Mouse (Mus musculus) heart, embryonic 13.5 days (tissue): ENCODE results near the gene Maats1. TPM values are rescaled to one million over a fixed set of nuclear protein-coding genes. Genes with fewer than 3 reads are reported as not detected.

Source experiments
- ATAC-seq: fragments of 200-750 bp; cut with Nextera tagmentation; 2 replicates; pipeline ENCODE4 v1.8.0; 2017; ENCODE audit warnings: moderate TSS enrichment; ENCODE audit not compliant: insufficient number of reproducible peaks, low FRiP score, low TSS enrichment; ENCODE audit errors: extremely low read depth
- H3K27ac ChIP-seq: fragments of 300-500 bp; sonication (generic); replicated peaks from 2 replicates; pipeline ENCODE4 v1.5.1; 2015; ENCODE audit warnings: moderate library complexity, mild to moderate bottlenecking, inconsistent platforms
- H3K27me3 ChIP-seq: fragments of 300-500 bp; sonication (generic); replicated peaks from 2 replicates; pipeline ENCODE4 v1.6.1; 2015; ENCODE audit warnings: mild to moderate bottlenecking, inconsistent platforms
- H3K36me3 ChIP-seq: fragments of 300-500 bp; sonication (generic); 2 replicates; pipeline ENCODE4 v1.6.1; 2015; ENCODE audit warnings: mild to moderate bottlenecking, inconsistent platforms
- H3K4me1 ChIP-seq: fragments of 300-500 bp; sonication (generic); 2 replicates; pipeline ENCODE4 v1.6.1; 2015; ENCODE audit warnings: inconsistent platforms
- H3K4me2 ChIP-seq: fragments of 300-500 bp; sonication (generic); 2 replicates; pipeline ENCODE4 v1.6.1; 2015; ENCODE audit warnings: inconsistent platforms, mild to moderate bottlenecking, moderate library complexity
- H3K4me3 ChIP-seq: fragments of 300-500 bp; sonication (generic); 2 replicates; pipeline ENCODE4 v1.5.1; 2015; ENCODE audit warnings: moderate library complexity, mild to moderate bottlenecking, inconsistent platforms
- H3K9ac ChIP-seq: fragments of 300-500 bp; sonication (generic); 2 replicates; pipeline ENCODE4 v1.6.1; 2015; ENCODE audit warnings: inconsistent platforms, mild to moderate bottlenecking, moderate library complexity
- H3K9me3 ChIP-seq: fragments of 300-500 bp; sonication (generic); 2 replicates; pipeline ENCODE4 v1.6.1; 2016; ENCODE audit warnings: inconsistent platforms
- WGBS: fragments of 180-500 bp; shearing (Covaris S2); methylation state at CpG from one replicate; pipeline ENCODE4 v1.1.7; 2015; ENCODE audit warnings: mixed read lengths; 5-methylcytosine and 5-hydroxymethylcytosine counted together
- polyA plus RNA-seq: library from polyadenylated mRNA; unstranded; fragments of >200 nt; fragmentation: Nextera tagmentation; extraction: Ambion mirVana; gene quantifications from 2 replicates; pipeline ENCODE4 v1.2.1, GENCODE M21; 2015

Maats1 gene
- polyA plus RNA-seq, 1 experiment from 2014 or later = 0.16 TPM

- no peak for ATAC-seq
- WGBS = 70% methylated on average over 4 of the region's 4 CpGs
- Histone ChIP-seq H3K9ac (peak overlapping the region; percentile 69), H3K4me3 (peak overlapping the region; percentile 3; the same call in 1 of the 2 replicates), H3K9me3 (no peaks in the 10 kb centered on the region), H3K27ac (peak overlapping the region; percentile 60), H3K36me3 (peaks cover 75% of the 10 kb centered on the region), H3K27me3 (no peaks in the 10 kb centered on the region), H3K4me1 (peaks cover 69% of the 10 kb centered on the region), H3K4me2 (peak overlapping the region; percentile 59)
Observed at GRCm38 (mm10) chr16:38369992-38370484, 28.1 kb upstream of the Maats1 start.

- Histone ChIP-seq H3K9ac (peak overlapping the region; percentile 69), H3K27me3 (no peaks in the 10 kb centered on the region), H3K9me3 (no peaks in the 10 kb centered on the region), H3K27ac (peak overlapping the region; percentile 63), H3K4me3 (peak overlapping the region; percentile 30; the same call in 1 of the 2 replicates), H3K4me2 (peak overlapping the region; percentile 59), H3K4me1 (peaks cover 63% of the 10 kb centered on the region), H3K36me3 (peaks cover 69% of the 10 kb centered on the region)
- ATAC-seq = no peak
- 80% methylated on average over 8 of the region's 8 CpGs for WGBS
Observed at GRCm38 (mm10) chr16:38369431-38369830, 27.5 kb upstream of the Maats1 start.

GRCm38 (mm10) chr16:38369000-38369399 lies 27.1 kb upstream of the Maats1 start:
- peak overlapping the region; percentile 63 for H3K27ac ChIP-seq
- peaks cover 59% of the 10 kb centered on the region for H3K4me1 ChIP-seq
- H3K4me3 ChIP-seq = peak overlapping the region; percentile 30
- H3K36me3 ChIP-seq = peaks cover 65% of the 10 kb centered on the region
- no peaks in the 10 kb centered on the region for H3K27me3 ChIP-seq
- ATAC-seq = no peak
- 71% methylated on average over 7 of the region's 7 CpGs for WGBS
- H3K4me2 ChIP-seq = peak overlapping the region; percentile 59
- H3K9ac ChIP-seq = peak overlapping the region; percentile 69
- no peaks in the 10 kb centered on the region for H3K9me3 ChIP-seq

- peak overlapping the region; percentile 59 for H3K4me2 ChIP-seq
- peak overlapping the region; percentile 30 for H3K4me3 ChIP-seq
- H3K4me1 ChIP-seq = peaks cover 58% of the 10 kb centered on the region
- H3K9ac ChIP-seq = peak overlapping the region; percentile 69
- peaks cover 58% of the 10 kb centered on the region for H3K36me3 ChIP-seq
- no peak for ATAC-seq
- H3K27ac ChIP-seq = 0 out of 2 replicates have a peak overlapping the region, but pooled peaks have one; percentile 63
- H3K27me3 ChIP-seq = no peaks in the 10 kb centered on the region
- 27% methylated on average over 10 of the region's 10 CpGs for WGBS
- H3K9me3 ChIP-seq = no peaks in the 10 kb centered on the region
Observed at GRCm38 (mm10) chr16:38368336-38368735, 26.4 kb upstream of the Maats1 start.

DNA sequence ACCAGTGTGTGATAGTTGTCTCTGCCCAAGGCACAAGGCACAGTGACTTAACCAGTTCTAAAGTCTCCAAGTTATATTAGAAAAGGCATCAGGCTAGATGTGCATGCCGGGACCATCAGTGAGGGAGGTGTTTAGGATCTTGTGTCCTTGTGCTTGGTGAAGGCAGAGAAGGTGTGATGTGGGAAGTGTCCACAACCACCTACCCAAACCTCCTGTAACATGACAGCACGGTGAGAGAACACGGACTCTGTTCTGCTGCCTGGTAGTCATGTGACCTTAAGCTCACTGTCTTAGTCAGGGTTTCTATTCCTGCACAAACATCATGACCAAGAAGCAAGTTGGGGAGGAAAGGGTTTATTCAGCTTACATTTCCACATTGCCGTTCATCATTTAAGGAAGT lies 24.3 kb upstream of the Maats1 start:
- H3K9me3 ChIP-seq = no peaks in the 10 kb centered on the region
- peak overlapping the region; percentile 100 for H3K27ac ChIP-seq
- peaks cover 39% of the 10 kb centered on the region for H3K36me3 ChIP-seq
- H3K9ac ChIP-seq = peak overlapping the region; percentile 98
- H3K4me2 ChIP-seq = peak overlapping the region; percentile 73
- H3K4me1 ChIP-seq = peaks cover 58% of the 10 kb centered on the region
- WGBS = 40% methylated on average over 4 of the region's 4 CpGs
- H3K4me3 ChIP-seq = peak overlapping the region; percentile 70
- no peak for ATAC-seq
- no peaks in the 10 kb centered on the region for H3K27me3 ChIP-seq

GRCm38 (mm10) chr16:38365390-38365789 lies 23.4 kb upstream of the Maats1 start:
- Histone ChIP-seq H3K9ac (peak overlapping the region; percentile 98), H3K4me3 (peak overlapping the region; percentile 70), H3K27ac (peak overlapping the region; percentile 100), H3K36me3 (peaks cover 31% of the 10 kb centered on the region), H3K27me3 (no peaks in the 10 kb centered on the region), H3K4me2 (peak overlapping the region; percentile 73), H3K4me1 (peaks cover 58% of the 10 kb centered on the region), H3K9me3 (no peaks in the 10 kb centered on the region)
- 45% methylated on average over 10 of the region's 10 CpGs for WGBS
- ATAC-seq = no peak

- H3K4me2 ChIP-seq = peak overlapping the region; percentile 73
- H3K9me3 ChIP-seq = no peaks in the 10 kb centered on the region
- peaks cover 57% of the 10 kb centered on the region for H3K4me1 ChIP-seq
- H3K27ac ChIP-seq = peak overlapping the region; percentile 100
- H3K36me3 ChIP-seq = peaks cover 15% of the 10 kb centered on the region
- H3K9ac ChIP-seq = peak overlapping the region; percentile 98
- no peaks in the 10 kb centered on the region for H3K27me3 ChIP-seq
- no peak for ATAC-seq
- 20% methylated on average over 7 of the region's 7 CpGs for WGBS
- peak overlapping the region; percentile 70 for H3K4me3 ChIP-seq
Observed at GRCm38 (mm10) chr16:38363657-38364056, 21.7 kb upstream of the Maats1 start.

DNA sequence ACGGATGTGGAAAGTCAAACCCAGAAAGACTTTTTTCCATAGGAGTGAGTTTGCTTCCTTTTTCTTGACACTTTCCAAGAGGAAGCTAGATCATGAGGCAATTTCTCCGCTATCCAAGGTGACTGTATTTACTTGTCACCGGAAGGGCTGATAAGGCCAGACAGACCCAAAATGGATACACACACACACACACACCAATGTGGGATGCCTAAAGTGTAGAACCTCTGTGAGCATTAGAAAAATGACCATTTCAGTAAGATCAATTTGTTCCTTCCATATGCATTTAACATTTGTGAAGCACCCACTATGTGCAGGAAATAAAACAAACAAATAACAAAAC lies 21.3 kb upstream of the Maats1 start:
- Histone ChIP-seq H3K36me3 (peaks cover 11% of the 10 kb centered on the region), H3K27ac (peak overlapping the region; percentile 100), H3K4me2 (peak overlapping the region; percentile 73), H3K9ac (peak overlapping the region; percentile 98), H3K9me3 (no peaks in the 10 kb centered on the region), H3K4me1 (peaks cover 53% of the 10 kb centered on the region), H3K27me3 (no peaks in the 10 kb centered on the region), H3K4me3 (peak overlapping the region; percentile 70)
- ATAC-seq = no peak
- 9% methylated on average over 3 of the region's 3 CpGs for WGBS

DNA sequence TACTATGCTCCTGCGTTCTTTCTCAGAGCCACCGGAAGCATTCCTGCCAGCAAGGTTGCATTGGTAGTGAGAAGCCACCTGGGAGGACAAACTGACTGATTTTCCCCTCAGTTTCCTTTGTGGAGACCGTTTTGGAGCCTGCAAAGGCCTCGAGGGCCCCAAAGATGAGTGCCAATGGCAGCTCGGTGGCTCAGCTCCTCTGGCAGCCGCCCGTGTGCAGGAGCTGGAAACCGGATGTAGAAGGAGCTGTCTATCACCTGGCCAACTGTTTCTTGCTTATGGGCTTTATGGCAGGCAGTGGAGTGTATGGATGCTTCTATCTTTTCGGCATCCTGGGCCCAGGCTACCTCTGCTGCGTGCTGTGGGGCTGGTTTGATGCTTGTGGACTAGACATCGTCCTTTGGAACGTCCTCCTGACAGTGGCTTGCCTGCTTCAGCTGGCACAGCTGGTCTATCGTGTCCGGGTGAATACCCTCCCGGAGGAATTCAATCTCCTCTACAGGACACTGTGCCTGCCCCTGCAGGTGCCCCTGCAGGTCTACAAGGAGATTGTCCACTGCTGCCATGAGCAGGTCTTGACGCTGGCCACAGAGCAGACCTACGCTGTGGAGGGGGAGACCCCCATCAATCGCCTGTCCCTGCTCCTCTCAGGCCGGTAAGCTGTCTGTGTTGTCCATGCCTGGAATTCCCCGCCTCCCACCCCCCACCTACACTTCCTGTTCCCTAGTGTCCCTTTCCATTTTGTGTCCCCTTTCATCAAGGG lies 20.7 kb upstream of the Maats1 start:
- no peaks in the 10 kb centered on the region for H3K9me3 ChIP-seq
- H3K4me2 ChIP-seq = peak overlapping the region; percentile 73
- peak overlapping the region; percentile 100 for H3K27ac ChIP-seq
- H3K4me1 ChIP-seq = peaks cover 52% of the 10 kb centered on the region
- H3K4me3 ChIP-seq = peak overlapping the region; percentile 70
- no peak for ATAC-seq
- H3K36me3 ChIP-seq = peaks cover 15% of the 10 kb centered on the region
- H3K9ac ChIP-seq = peak overlapping the region; percentile 98
- 25% methylated on average over 20 of the region's 20 CpGs for WGBS
- no peaks in the 10 kb centered on the region for H3K27me3 ChIP-seq

DNA sequence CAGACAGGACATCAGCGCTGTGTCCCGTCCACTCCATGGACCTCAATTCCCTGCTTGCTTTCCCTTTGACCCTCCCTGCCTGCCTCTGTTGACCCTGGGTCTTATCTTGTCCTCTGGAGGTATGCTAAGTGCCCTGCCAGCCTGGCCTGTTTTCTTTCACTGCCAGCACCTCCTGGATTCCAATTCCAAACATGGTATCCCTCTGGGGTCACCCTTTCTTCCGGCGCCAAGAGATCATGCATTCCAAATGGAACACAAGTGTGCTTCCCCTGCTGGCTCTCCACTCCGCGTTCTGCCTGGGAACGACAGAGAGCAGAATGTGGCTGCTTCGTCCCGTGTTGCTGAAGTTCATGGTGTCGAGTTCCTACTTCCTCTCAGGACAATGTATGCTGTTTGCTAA lies 20.0 kb upstream of the Maats1 start, which contains the start of gene Popdc2:
Popdc2 (plus strand) TSS at position 277 of the 400 bp plus-strand sequence.
- Histone ChIP-seq H3K4me3 (peak within 1 kb of the TSS; percentile 70), H3K9me3 (no peaks in the 10 kb centered on the region), H3K4me2 (peak within 1 kb of the TSS; percentile 73), H3K9ac (peak within 1 kb of the TSS; percentile 98), H3K36me3 (peaks cover 21% of the 10 kb centered on the region), H3K27me3 (no peaks in the 10 kb centered on the region), H3K27ac (peak within 1 kb of the TSS; percentile 100), H3K4me1 (peaks cover 52% of the 10 kb centered on the region)
- 11% methylated on average over 10 of the region's 10 CpGs for WGBS
- peak; percentile 78 for ATAC-seq

DNA sequence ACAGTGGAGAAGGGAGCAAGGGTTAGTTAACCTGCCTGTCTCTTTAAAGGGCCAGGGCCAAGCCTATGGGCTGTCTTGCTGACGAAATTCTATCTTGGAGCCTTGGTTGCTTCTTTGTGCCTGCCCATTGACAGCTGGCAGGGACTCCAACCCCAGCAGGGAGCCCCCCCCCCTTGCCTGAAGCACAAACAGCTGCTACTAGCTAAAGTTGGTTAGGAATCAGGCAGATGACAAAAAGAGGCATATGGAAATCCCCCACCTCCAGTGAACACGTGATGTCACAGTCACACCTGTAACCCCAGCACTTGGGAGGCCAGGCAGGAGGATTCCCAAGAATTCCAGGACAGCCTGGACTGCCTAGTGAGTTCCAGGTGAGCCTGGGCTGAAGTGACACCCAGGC lies 18.4 kb upstream of the Maats1 start:
- no peak for ATAC-seq
- peak overlapping the region; percentile 100 for H3K27ac ChIP-seq

More for the DNA sequence above, 18.4 kb upstream of the Maats1 start:
- Histone ChIP-seq H3K27me3 (no peaks in the 10 kb centered on the region), H3K9me3 (no peaks in the 10 kb centered on the region), H3K36me3 (peaks cover 19% of the 10 kb centered on the region), H3K4me1 (peaks cover 60% of the 10 kb centered on the region), H3K4me2 (0 out of 2 replicates have a peak overlapping the region, but pooled peaks have one; percentile 73), H3K9ac (peak overlapping the region; percentile 48), H3K4me3 (no peak overlapping the region)
- WGBS = 44% methylated on average over 2 of the region's 2 CpGs
